ENCODE assay signal across 11 mouse cellular contexts in genomic region chr14:124536106-124536505, GRCm38 (mm10).
"Had no signal": no experiment of that assay in that cellular context is flagged by ENCODE, and none has a peak within 500 bp of the region (broad histone marks: within the 10 kb centered on the region; RNA-seq: fewer than 3 reads in every experiment).

No protein-coding gene starts in this region.

- H3K4me1 ChIP-seq: limb, embryonic 15.5 days; liver, embryonic 12.5 days; midbrain, embryonic 13.5 days; neural tube, embryonic 12.5 days had no signal

- H3K36me3 ChIP-seq: limb, embryonic 15.5 days; liver, embryonic 12.5 days; midbrain, embryonic 13.5 days; neural tube, embryonic 12.5 days had no signal

- H3K27me3 ChIP-seq: limb, embryonic 15.5 days; liver, embryonic 12.5 days; midbrain, embryonic 13.5 days; neural tube, embryonic 12.5 days had no signal

- H3K27ac ChIP-seq: limb, embryonic 15.5 days; liver, embryonic 12.5 days; midbrain, embryonic 13.5 days; neural tube, embryonic 12.5 days had no signal

- DNase-seq: kidney, postnatal 14 days; lung, embryonic 14.5 days; lung, postnatal 14 days; right cerebral cortex, postnatal 4 days; spleen, adult 18-20 months; thymus, adult 18-20 months; thymus, postnatal 14 days had no signal

- H3K9me3 ChIP-seq: limb, embryonic 15.5 days; liver, embryonic 12.5 days; midbrain, embryonic 13.5 days; neural tube, embryonic 12.5 days had no signal

- H3K4me3 ChIP-seq: limb, embryonic 15.5 days; liver, embryonic 12.5 days; midbrain, embryonic 13.5 days; neural tube, embryonic 12.5 days had no signal

- H3K4me2 ChIP-seq: limb, embryonic 15.5 days; liver, embryonic 12.5 days; lung, embryonic 14.5 days; midbrain, embryonic 13.5 days; neural tube, embryonic 12.5 days had no signal

- ATAC-seq: liver, embryonic 12.5 days; midbrain, embryonic 13.5 days had no signal

- H3K9ac ChIP-seq: limb, embryonic 15.5 days; liver, embryonic 12.5 days; lung, embryonic 14.5 days; midbrain, embryonic 13.5 days; neural tube, embryonic 12.5 days had no signal
